Mouse (Mus musculus) heart, postnatal 4 days (tissue): ENCODE results near the gene Them5. TPM values are rescaled to one million over a fixed set of nuclear protein-coding genes. Genes with fewer than 3 reads are reported as not detected.

Experiments
- total RNA-seq, 2 experiments: library from RNA; stranded (reverse); gene quantifications; 2 replicates each; pipeline ENCODE4 v1.2.3; 2021

Them5 gene
- total RNA-seq, 2 experiments from 2014 or later: not detected

Other genes starting within 250 kb of the Them5 start
- gene Gm10696, start 163.9 kb upstream of the Them5 start, total RNA-seq: not detected
- gene Gm5286, start 145.4 kb upstream of the Them5 start, total RNA-seq: not detected
- not detected for gene Gm4778, start 78.1 kb upstream of the Them5 start, total RNA-seq
- gene Them4, start 32.0 kb upstream of the Them5 start, total RNA-seq: 10 to 100 TPM; 12.7 to 13.5 TPM
- not detected for gene C2cd4d, start 20.3 kb downstream of the Them5 start, total RNA-seq
- 10 to 100 TPM; 17.7 to 18.1 TPM for gene Rorc, start 30.7 kb downstream of the Them5 start, total RNA-seq
- gene Lingo4, start 56.4 kb downstream of the Them5 start, total RNA-seq: under 1 TPM in 1 of 2 experiments, not detected in 1; 0.11 TPM
- gene Tdrkh, start 71.2 kb downstream of the Them5 start, total RNA-seq: 1 to 10 TPM; 5.8 to 7.2 TPM
- gene Mrpl9, start 101.2 kb downstream of the Them5 start, total RNA-seq: 10 to 100 TPM; 60.8 to 62.6 TPM
- gene Oaz3, start 101.8 kb downstream of the Them5 start, total RNA-seq: not detected
- under 1 TPM; 0.19 to 0.25 TPM for gene Celf3, start 136.2 kb downstream of the Them5 start, total RNA-seq
- gene Riiad1, start 138.2 kb downstream of the Them5 start, total RNA-seq: 1 to 10 TPM; 1.3 to 2.5 TPM
- 10 to 100 TPM; 31.8 to 31.9 TPM for gene Snx27, start 240.6 kb downstream of the Them5 start, total RNA-seq